Mouse (Mus musculus): ENCODE measurements around the gene Ttc39b.

Ttc39b gene

DNA sequence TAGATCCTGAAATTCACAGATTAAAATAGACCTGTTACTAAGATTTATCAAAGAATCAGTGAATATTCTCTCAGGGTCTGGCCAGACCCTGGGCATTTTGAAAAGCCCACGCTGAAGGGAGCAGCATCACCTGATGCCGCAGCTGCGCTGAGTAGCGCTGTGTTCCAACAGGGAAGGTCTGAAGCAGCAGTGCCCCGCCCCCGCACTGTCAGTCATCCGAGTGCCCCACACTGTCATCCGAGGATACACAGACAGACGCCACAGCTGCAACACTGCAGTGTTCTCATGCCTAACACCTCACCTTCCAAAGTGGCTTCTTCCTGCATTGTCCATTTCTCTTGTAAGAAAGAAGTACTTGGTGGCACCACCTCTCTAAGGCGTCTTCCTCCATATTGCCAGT is 96.0 kb downstream of the Ttc39b start:
- no peak for DNase-seq

DNA sequence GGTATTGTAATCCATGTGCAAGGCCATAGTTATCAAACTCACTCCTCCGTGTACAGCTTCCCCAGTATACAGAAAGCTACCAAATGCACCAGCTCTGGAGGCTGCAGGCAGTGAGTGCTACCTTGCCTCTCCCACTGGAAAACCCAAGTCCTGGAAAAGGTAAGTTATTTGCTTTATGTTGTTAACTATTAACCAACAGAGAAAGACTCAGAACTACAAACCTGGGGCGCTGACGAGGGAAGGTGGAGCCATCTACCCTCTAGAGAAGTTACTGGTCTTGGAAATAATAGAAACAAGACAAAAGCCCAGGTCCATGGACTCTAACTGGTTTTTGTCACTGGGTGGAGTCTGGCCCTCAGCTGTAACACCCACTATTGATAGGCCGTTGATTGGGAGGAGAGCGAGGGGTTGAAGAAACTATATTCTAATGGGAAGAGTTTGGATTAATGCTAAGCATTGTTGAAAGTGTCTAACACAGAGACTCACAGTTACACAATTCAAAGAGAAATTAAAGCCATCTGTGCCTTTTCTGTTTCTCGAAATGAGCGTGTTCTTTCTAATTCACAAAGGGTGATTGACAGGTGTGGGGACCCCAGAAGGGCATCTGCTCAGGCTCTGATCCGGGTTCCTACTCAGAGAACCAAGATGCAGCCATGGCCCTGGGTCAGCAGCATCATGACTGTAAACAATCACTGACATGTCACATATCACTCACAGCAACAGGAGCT is 98.3 kb downstream of the Ttc39b start:
- peak in 1 of 2 experiments; percentile 15 for DNase-seq

DNA sequence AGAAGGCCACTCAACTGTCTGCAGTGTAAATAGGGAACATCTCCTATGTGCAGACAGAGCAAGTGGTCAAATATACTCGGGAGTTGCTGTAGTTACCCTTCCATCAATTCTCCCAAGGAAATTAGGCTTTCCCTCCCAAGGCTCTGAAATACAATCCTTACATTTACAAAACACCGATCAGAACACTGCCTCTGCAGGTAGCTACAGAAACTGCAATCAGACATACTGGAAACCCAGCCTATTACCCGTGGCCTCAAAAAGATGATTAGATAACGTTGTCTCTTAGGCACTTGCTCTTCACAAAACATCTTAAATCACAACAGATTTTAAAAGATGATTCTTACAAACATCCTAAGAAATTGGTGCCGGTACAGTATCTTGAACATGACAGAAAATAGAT is 99.8 kb downstream of the Ttc39b start:
- DNase-seq = no peak

DNA sequence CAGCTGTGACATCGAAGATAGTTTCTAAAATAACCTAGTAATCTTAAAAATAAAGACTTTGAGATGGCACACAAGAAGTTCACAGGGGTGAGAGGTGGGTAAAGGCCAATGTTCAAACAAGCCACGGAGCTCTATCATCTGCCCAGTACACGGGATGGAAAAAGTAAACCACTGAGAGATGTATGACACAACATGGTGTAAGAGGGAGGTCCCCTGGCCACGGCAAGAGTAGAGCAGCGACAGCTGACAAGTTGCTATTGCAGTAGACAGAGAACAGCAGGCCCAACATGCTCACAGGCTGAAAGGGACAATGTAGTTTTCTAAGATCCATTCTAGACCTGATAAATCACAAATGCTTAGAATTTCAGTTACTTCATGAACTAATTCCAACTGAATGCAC is 100.9 kb downstream of the Ttc39b start:
- DNase-seq = no peak

DNA sequence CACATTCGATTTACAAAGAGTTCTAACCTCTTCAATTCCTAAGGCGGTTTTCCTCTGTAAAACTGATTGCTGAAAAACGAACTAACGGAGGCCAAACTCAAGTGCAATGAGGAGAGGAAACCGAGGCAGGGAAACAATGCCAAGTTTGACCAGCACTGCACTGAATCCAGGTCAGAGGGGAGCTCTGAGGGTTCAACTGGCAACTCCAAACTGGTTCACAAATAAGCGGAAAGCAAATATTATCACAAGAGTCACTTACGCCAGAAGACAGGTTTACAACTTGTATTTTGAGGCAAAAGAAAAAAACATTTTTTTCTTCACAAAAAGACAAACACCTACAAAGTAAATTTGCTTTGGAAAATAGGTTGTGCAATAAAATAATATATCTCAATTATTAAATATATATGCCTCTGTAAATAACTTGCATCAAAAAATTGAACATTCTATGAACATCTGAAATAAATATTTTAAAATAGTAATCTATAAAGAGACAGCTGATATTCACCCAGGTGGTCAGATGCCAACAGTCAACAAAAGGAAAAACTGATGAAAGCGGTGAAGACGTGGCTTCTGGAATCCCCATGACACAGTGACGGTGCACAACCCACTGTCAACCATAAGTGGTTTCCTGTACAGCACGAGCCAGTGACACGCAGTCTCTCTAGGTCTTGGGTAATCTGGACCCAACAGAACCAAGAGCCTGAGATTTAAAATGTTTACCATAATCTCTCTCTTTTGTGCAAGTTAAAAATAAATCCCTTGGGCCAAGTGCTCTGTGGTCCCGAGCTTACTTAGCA is 103.1 kb downstream of the Ttc39b start:
- no peak for DNase-seq

DNA sequence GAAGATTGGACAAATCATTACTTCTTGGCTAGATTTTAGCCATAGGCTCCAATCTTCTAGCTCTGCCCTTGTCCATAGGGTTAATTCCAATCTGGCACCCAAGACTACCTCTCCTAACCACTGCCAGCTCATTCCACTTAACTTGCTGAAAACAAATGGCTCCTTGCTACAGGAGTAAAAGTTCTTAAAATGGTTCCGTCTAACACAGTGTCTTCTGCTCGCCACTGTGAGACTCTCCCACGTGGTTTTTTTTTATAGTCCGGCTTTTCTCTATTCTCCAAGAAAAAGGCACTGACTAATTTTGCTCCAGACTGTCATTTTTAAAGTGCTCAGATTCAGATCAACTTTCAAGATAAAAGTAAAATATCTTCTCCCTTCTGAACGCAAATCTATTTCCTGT is 104.8 kb downstream of the Ttc39b start:
- DNase-seq = no peak

DNA sequence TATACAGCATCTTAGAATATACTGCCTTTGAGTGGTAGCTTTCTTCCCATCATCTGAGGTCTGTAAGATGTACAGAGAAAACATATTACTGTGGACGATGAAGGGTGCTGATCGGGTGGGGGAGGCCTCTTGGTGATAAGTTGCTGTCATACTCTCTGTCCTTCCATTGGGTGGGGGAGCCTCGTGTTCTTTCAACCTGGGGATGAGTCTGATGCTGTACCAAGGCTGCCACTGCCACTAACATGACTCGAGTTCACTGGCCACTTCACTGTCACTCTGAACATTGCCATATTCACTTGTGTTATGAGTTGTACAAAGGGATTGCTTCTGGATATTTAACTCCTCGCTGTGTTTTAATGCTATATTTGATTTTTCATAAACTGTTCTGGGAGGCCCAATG is 106.9 kb downstream of the Ttc39b start:
- no peak for DNase-seq

GRCm38 (mm10) chr4:83216381-83216780 is 107.7 kb downstream of the Ttc39b start:
- no peak for DNase-seq

- no peak for DNase-seq
These were observed 108.3 kb downstream of the Ttc39b start for GRCm38 (mm10) chr4:83215776-83216175.

GRCm38 (mm10) chr4:83214822-83215558 is 109.1 kb downstream of the Ttc39b start:
- DNase-seq = peak; percentile 31 to 54

GRCm38 (mm10) chr4:83213752-83214151 is 110.3 kb downstream of the Ttc39b start:
- DNase-seq = no peak

- DNase-seq = peak; percentile 30 to 39
These were observed 112.3 kb downstream of the Ttc39b start for GRCm38 (mm10) chr4:83211709-83212108.

- no peak for DNase-seq
These were observed 113.6 kb downstream of the Ttc39b start for GRCm38 (mm10) chr4:83210437-83210836.

GRCm38 (mm10) chr4:83206803-83207586 is 117.1 kb downstream of the Ttc39b start:
- DNase-seq = no peak

DNA sequence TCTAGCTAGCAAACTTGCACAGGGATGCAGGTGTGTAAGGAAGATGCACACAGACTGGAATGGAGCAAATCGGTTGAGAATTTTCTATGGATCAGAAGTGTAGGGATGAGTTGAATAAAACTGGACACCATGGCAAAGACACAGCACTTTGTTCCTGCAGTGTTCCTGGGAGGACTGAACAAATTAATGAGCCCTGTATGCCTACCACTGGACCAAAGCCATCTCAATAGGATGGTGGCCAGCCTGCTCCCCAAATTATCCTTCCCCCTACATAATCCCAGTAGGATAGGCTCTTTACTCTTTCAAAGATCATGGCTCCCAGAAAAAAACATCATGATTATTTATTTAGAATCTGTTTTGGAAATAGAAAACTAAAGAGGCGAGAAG is 117.6 kb downstream of the Ttc39b start:
- DNase-seq = no peak

DNA sequence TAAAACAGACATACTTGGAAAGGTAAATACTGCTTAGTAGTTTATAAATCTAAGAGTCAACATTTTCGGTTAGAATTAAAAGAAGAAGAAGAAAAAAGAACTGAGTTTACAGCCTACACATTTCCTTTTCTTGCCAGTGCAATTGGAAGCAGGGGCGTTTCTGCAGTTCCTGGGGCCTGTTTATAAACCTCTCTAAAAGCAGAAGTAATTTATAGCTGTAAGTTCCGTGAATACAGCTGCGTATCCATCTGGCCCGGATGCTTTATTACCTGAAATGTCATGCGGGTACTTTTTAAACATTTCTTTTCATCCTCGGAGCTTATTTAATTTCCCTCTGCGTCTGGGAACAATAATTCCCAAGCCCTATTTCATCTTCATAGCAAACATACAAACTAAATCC is 124.7 kb downstream of the Ttc39b start:
- DNase-seq = no peak

DNA sequence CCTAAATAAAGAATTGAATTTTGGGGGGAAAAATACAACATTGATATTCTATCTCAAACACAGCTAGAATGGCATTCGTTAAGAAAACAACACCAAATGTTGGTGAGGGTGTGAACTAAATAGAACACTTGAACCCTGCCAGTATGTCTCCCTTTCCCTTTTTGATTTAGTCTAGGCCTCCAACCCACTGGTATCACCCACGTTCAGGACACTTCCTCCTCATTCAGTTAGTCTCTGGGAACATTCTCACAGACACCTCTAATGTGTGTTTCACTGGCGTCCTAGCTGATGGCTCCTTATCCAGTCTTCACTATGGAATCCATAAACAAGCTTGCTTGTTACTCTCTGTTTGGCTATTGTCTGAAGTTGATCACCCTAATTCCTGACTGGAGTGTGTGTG is 125.9 kb downstream of the Ttc39b start:
- DNase-seq = no peak

- no peak for DNase-seq
These were observed 134.3 kb downstream of the Ttc39b start for GRCm38 (mm10) chr4:83189736-83190135.

- no peak for DNase-seq
These were observed 136.7 kb downstream of the Ttc39b start for GRCm38 (mm10) chr4:83187324-83187723.

DNA sequence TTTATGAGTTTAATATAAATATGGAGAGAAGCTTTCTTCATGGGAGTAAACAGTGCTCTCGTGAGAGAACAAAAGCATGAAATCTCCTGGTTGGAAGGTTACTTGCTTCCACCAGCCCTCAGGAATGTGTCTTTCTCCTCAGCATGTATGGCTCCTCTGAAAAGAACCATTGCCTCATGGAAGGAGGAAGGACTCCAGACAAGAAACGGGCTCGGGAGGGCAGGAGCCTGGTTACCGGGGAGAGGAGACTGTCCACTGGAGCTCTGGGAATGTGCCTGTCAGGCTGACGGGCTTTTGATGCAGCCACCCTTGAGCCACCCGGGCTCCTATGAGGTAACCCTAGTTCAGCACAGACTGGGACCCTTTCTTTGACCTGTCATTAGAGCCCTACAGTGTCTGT is 137.6 kb downstream of the Ttc39b start:
- DNase-seq = no peak

DNA sequence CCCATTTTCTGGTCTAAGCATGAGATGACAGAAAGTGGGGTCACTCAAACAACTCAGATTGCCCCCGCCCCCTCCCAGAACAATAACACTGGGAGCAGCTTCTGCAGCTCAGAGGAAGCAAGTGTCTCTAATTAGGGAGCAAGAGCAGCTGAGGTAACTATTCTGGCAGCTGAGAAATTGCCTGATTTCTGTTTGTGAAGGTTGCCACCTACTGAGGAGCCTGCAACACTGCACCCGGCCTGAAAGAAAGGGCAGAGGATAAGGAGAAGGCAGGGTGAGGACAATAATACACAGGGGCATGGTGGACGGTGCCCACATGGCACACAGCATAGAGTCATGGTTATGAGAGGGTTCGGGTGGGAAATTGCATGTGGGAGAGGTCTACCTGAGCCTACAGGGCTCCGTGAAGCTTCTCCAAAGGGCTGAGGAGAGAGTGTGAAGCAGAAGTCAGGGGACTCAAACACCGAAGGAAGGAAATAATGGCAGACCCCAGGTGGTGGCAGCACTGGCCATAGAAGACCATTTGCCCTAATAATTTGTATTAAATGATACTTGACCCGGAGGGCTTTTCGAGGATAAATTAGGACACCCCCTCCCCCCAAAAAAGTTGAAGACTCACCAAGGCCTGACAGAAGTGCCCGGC is 140.6 kb downstream of the Ttc39b start:
- DNase-seq = peak; percentile 77 to 80

Data from kidney, postnatal 4 days (tissue).